Mouse (Mus musculus) cerebellum, adult 11 months (tissue): ENCODE data around the gene Frem3.

Source experiments
- DNase-seq: peaks from one replicate; pipeline ENCODE4 v3.0.0; 2022

Gene Frem3

DNA sequence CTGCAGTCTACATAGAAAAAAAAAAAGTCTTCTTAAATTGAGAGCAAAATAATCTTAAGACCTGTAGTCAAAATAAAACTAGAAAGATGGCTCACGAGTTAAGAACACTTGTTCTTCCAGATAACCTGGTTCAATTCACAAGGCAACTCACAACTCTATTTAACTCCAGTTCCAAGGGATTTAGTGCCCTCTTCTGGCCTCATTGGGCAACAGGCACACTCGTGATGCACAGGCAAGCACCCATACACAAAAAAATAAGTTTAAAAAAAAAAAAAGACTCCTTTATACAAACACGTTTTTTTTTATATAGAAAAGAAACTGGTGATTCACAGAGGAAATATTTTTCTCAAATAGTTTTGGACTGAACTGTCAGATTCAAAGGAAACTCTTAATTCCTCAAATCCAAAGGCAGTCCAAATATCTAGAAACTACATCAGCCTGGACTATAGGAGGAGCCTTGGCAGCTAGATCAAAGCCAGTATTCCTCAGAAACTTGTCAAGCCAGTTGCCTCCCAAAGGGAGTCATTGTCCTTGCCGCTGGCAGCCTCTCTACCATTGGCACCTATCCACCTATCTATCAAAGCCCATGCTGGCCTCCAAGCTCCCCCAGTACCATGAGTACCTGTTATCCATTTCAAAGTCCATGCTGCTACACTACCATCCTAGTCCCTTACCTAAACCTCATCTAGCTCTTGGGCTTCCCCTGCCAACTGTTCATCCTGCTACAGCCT lies 100.0 kb downstream of the Frem3 start:
- DNase-seq: no peak

GRCm38 (mm10) chr8:80714461-80714860 lies 103.6 kb downstream of the Frem3 start:
- DNase-seq: no peak

GRCm38 (mm10) chr8:80732326-80732725 lies 121.4 kb downstream of the Frem3 start:
- DNase-seq: no peak

DNA sequence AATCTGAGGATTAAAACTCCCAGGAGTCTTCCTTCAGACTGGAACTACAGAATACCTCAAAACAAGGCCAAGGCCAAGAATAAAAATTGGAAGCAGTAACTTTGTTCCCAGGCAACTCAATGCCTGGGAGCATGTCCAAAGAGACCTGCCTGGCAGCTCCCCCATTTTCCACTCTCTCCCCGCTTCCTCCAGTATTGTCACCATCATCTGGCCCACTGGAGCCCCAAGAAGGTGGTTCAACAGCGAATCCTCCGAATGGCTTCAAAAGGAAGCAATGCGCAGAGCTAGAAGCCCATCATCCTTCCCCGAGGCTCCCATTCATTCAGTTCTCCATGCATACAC lies 127.1 kb downstream of the Frem3 start:
- no peak for DNase-seq

DNA sequence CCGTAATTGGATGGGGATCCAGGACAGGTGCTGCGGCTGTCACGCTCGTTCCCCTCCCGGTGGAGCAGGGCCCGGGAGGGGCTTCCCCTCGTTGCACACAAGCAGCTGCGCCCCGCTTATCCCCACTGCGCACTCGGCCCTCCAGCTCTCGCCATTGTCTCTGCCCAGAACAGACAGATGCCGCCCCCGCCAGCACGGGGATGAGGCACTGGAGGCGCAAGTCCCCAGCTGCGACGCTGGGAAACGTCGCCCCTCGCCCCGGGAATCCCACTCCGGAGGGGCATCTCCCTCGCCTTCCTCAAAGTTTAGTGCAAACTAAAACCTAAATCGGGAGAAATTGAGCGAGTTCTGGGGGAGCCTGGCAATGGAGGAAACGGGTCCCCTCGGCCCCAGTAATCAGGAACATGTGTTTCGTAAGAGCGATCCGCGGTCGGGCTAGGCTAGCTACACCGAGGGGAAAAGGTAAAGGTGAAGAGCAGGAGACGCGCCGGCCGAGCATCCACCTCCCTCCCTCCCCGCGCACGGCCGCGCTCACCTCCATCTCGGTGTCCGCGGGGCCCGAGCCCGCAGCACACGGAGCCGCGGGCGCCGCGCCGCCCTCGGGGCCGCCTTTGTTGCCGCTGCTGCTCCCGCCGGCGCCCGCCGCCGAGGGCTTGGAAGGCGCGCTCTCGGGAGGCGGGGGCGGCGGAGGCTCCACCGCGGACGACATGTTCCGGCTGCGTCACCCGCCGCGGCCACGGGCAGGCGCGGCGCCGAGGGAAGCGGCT lies 127.7 kb downstream of the Frem3 start:
- peak; percentile 44 for DNase-seq

- peak; percentile 95 for DNase-seq
Measured at GRCm38 (mm10) chr8:80739155-80739924, 128.5 kb downstream of the Frem3 start, which contains the start of gene Smarca5. Smarca5 (minus strand) TSS chr8:80739497.

DNA sequence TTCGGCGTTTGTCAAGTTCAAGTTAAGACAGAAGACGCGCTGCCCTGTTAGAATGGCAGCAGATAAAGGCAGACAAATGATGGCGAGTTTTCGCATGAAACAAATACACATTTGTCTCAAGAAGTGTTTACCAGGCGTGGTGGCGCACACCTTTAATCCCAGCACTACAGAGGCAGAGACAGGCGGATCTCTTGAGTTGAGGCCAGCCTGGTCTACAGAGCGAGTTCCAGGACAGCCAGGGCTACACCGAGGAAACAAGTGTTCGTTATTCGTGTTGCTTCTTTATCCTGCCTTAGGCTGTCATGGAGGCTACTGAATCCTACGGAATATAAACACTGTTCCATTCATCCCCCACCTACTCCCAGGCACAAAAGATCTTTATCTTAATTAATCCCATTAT lies 129.1 kb downstream of the Frem3 start:
- DNase-seq: no peak
